ENCODE assay signal across 9 mouse cellular contexts in the genomic region with DNA sequence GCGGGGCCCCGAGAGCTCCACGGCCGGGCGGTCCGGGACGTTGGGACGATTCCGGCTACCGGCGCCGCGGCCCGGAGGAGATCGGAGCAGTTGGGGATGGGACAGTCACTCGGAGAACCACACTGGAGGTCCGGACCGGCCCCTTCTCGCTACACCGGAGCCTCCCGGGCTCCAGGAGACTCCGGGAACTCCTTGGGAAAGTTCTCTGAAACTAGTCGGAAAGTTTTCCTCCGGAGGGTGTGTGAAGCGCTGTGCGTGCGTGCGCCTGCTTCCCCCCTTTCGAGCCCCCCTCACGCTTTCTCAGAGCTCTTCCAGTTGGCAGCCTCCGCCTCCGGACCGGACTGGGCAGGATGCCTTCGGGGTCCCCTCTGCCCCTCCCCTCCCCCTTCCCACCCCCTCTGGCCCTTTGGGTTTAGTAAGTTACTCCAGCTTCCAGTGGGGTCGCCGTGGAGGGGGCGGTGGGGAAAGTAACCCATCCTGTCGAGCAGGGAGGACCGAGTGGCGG. TPM values are rescaled to one million over a fixed set of nuclear protein-coding genes. Genes with fewer than 3 reads are reported as not detected.
DNase-seq lines count a peak whose midpoint lies in the region; ATAC-seq and TF ChIP-seq lines count a peak whose summit lies in the region.
"Had no signal": no experiment of that assay in that cellular context is flagged by ENCODE, and none has a peak within 500 bp of the region (broad histone marks: within the 10 kb centered on the region; RNA-seq: fewer than 3 reads in every experiment).

No protein-coding gene starts in this region.

- H3K4me3 ChIP-seq in ES-E14 (ENCODE audit: insufficient read depth in 1 of 2, low read depth in 1 of 2, low read length in 2 of 2, poor library complexity in 1 of 2, severe bottlenecking in 1 of 2): peak overlapping the region; percentile 85 to 96
- H3K4me3 ChIP-seq in midbrain, embryonic 14.5 days (replicated peaks; ENCODE audit: low read depth, low read length): peak overlapping the region; percentile 55

- no peaks in the 10 kb centered on the region for H3K36me3 ChIP-seq in ES-E14 (ENCODE audit: control insufficient read depth, insufficient read depth, low read length, poor library complexity, severe bottlenecking)
- H3K36me3 ChIP-seq in midbrain, embryonic 14.5 days (ENCODE audit: control insufficient read depth, insufficient read depth, low read length): no peaks in the 10 kb centered on the region

- peak overlapping the region; percentile 94 for H3K4me2 ChIP-seq in midbrain, embryonic 14.5 days (ENCODE audit: low read length)

- no peak for ATAC-seq in midbrain, embryonic 14.5 days (ENCODE audit: low FRiP score, low TSS enrichment)

- peaks cover 11% of the 10 kb centered on the region for H3K27me3 ChIP-seq in midbrain, embryonic 14.5 days (ENCODE audit: control insufficient read depth, insufficient read depth, low read length)

- no peaks in the 10 kb centered on the region for H3K9me3 ChIP-seq in ES-E14 (ENCODE audit: control insufficient read depth, insufficient read depth, low read depth, low read length)
- H3K9me3 ChIP-seq in midbrain, embryonic 14.5 days (ENCODE audit: control insufficient read depth, low read length): no peaks in the 10 kb centered on the region

- H3K27ac ChIP-seq in ES-E14 (ENCODE audit: insufficient read depth, low read depth, low read length, poor library complexity, severe bottlenecking): no peak overlapping the region
- peak overlapping the region; percentile 64 for H3K27ac ChIP-seq in midbrain, embryonic 14.5 days (replicated peaks; ENCODE audit: low read depth, low read length)

- H3K4me1 ChIP-seq in ES-E14 (ENCODE audit: control insufficient read depth in 2 of 2, insufficient read depth in 2 of 2, low read length in 2 of 2, poor library complexity in 1 of 2): peaks cover 2 to 11% of the 10 kb centered on the region in 2 experiments; a peak in 1 of 4 replicates
- peaks cover 13% of the 10 kb centered on the region for H3K4me1 ChIP-seq in midbrain, embryonic 14.5 days (ENCODE audit: control insufficient read depth, insufficient read depth, low read length)

- in situ Hi-C loops in ES-E14 (cut with MboI; ENCODE audit: low sequenced_read_pairs in 2 of 2, unreplicated experiment in 2 of 2): no loop called here

- under 1% methylated on average over 40 of the region's 40 CpGs for WGBS in midbrain, embryonic 14.5 days

- peak; percentile 28 to 53 for DNase-seq in adrenal gland, postnatal 36 days
- no peak for DNase-seq in adrenal gland, postnatal 25 days
- no peak for DNase-seq in ES-E14 (ENCODE audit: low read depth, low spot score)
- DNase-seq in forelimb bud, embryonic 11.5 days (ENCODE audit: low read depth, low spot score): peak; percentile 58
- peak; percentile 46 to 73 for DNase-seq in kidney, postnatal 25 days
- DNase-seq in midbrain, embryonic 14.5 days: peak; percentile 56
- DNase-seq in c-Kit-positive CD71-positive TER-119-positive erythroid progenitor cells, embryonic 14.5 days (ENCODE audit: low spot score): no peak
- DNase-seq in cerebellum, adult 9-11 months: no peak

- peak overlapping the region; percentile 88 for H3K9ac ChIP-seq in ES-E14 (ENCODE audit: insufficient read depth, low read depth, low read length, poor library complexity, severe bottlenecking)
- H3K9ac ChIP-seq in midbrain, embryonic 14.5 days (replicated peaks; ENCODE audit: low read length): peak overlapping the region; percentile 57

TF ChIP-seq in ES-E14, 5 proteins besides CTCF, POLR2A, EP300 and RAD21:
- TF ChIP-seq CHD2 (IDR thresholded peaks at IDR 0.05; ENCODE audit: low read depth, low read length) (no peak), MAFK (IDR thresholded peaks at IDR 0.05; ENCODE audit: insufficient read depth, low read depth, low read length) (no peak), ZNF384 (IDR thresholded peaks at IDR 0.05; ENCODE audit: low read depth, low read length) (no peak), HCFC1 (IDR thresholded peaks at IDR 0.05; ENCODE audit: borderline replicate concordance, insufficient read depth, low read length) (no peak), ZC3H11A (IDR thresholded peaks at IDR 0.05; ENCODE audit: borderline replicate concordance, low read depth, low read length) (no peak)
TF ChIP-seq in ES-E14: peak in this region for 0.

RNA-seq across cellular contexts. Expression of gene Erbb2, which starts 0.6 kb away (rescaled TPM):
- 1 to 10 TPM; 4.2 to 4.7 TPM for total RNA-seq in adrenal gland, postnatal 36 days (2021)
- 3.8 and 6.2 TPM in 2 replicates for total RNA-seq in adrenal gland, postnatal 25 days (2021)
- 13.2 and 24.4 TPM in 2 replicates for total RNA-seq in ES-E14 (2012; rRNA removed)
- polyA plus RNA-seq in midbrain, embryonic 14.5 days (2014; fragmentation: Nextera tagmentation; extraction: Ambion mirVana): 6.0 and 7.6 TPM in 2 replicates

RNA-seq across cellular contexts. Expression of gene Pgap3, which starts 12.6 kb away (rescaled TPM):
- total RNA-seq in adrenal gland, postnatal 36 days (2021): 1 to 10 TPM; 4.4 to 7.2 TPM
- 3.6 and 6.5 TPM in 2 replicates for total RNA-seq in adrenal gland, postnatal 25 days (2021)
- 7.4 and 10.2 TPM in 2 replicates for total RNA-seq in ES-E14 (2012; rRNA removed)
- 6.4 and 6.9 TPM in 2 replicates for polyA plus RNA-seq in midbrain, embryonic 14.5 days (2014; fragmentation: Nextera tagmentation; extraction: Ambion mirVana)

RNA-seq across cellular contexts. Expression of gene Mien1, which starts 25.9 kb away (rescaled TPM):
- 10 to 100 TPM; 84.0 to 84.2 TPM for total RNA-seq in adrenal gland, postnatal 36 days (2021)
- total RNA-seq in adrenal gland, postnatal 25 days (2021): 80.3 and 84.7 TPM in 2 replicates
- 34.6 and 52.5 TPM in 2 replicates for total RNA-seq in ES-E14 (2012; rRNA removed)
- 225 and 280 TPM in 2 replicates for polyA plus RNA-seq in midbrain, embryonic 14.5 days (2014; fragmentation: Nextera tagmentation; extraction: Ambion mirVana)

RNA-seq across cellular contexts. Expression of gene Pnmt, which starts 26.6 kb away (rescaled TPM):
- 100 to 1,000 TPM; 363 to 581 TPM for total RNA-seq in adrenal gland, postnatal 36 days (2021)
- 458 and 547 TPM in 2 replicates for total RNA-seq in adrenal gland, postnatal 25 days (2021)
- total RNA-seq in ES-E14 (2012; rRNA removed): 0.36 TPM in 1 of 2 replicates, not detected in the other
- polyA plus RNA-seq in midbrain, embryonic 14.5 days (2014; fragmentation: Nextera tagmentation; extraction: Ambion mirVana): 0.62 and 1.1 TPM in 2 replicates
- polyA plus RNA-seq: large intestine, adult 2 months had no signal

RNA-seq across cellular contexts. Expression of gene Tcap, which starts 29.2 kb away (rescaled TPM):
- 1 to 10 TPM in 1 of 2 experiments, under 1 TPM in 1; 0.43 to 1.2 TPM for total RNA-seq in adrenal gland, postnatal 36 days (2021)
- 0.91 TPM in 1 of 2 replicates, not detected in the other for total RNA-seq in adrenal gland, postnatal 25 days (2021)
- total RNA-seq in ES-E14 (2012; rRNA removed): 0.26 and 0.45 TPM in 2 replicates
- polyA plus RNA-seq in midbrain, embryonic 14.5 days (2014; fragmentation: Nextera tagmentation; extraction: Ambion mirVana): 0.31 TPM in 1 of 2 replicates, not detected in the other

Comparison
In these comparisons a context has a peak if more than half of its experiments do, and no peak if none do; other contexts are left out.
1. DNase-seq: peak in adrenal gland, postnatal 36 days (2 of 2), forelimb bud, embryonic 11.5 days (single experiment), kidney, postnatal 25 days (2 of 2) and midbrain, embryonic 14.5 days (single experiment); none in adrenal gland, postnatal 25 days (single experiment), ES-E14 (single experiment), c-Kit-positive CD71-positive TER-119-positive erythroid progenitor cells, embryonic 14.5 days (single experiment) and cerebellum, adult 9-11 months (single experiment).